11 mouse cellular contexts compared by ENCODE assay signal in the genomic region with DNA sequence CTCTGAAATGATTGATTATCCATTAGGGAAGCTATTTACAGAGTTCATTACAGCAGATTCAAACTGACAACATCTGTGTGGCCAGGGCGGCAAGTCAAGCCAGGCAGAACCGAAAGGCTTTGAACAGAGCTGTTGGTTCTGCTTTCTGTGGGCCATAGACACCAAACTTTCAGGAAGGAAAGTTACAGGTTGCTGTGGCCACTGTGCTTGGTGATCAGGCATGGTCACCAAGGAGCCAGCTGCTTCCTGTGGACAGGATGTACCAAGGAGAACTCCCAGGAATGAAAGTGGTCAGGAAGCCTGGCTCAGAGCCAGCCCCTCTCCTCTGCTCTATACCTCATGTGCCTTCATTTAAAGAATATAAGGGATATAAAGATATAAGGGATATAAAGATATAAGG. TPM values are rescaled to one million over a fixed set of nuclear protein-coding genes. Genes with fewer than 3 reads are reported as not detected.
DNase-seq lines count a peak whose midpoint lies in the region; ATAC-seq and TF ChIP-seq lines count a peak whose summit lies in the region.
"Had no signal": no experiment of that assay in that cellular context is flagged by ENCODE, and none has a peak within 500 bp of the region (broad histone marks: within the 10 kb centered on the region; RNA-seq: fewer than 3 reads in every experiment).

No protein-coding gene starts in this region.

- H3K4me1 ChIP-seq in intestine, embryonic 15.5 days (replicated peaks): peaks cover 21% of the 10 kb centered on the region
- H3K4me1 ChIP-seq: embryonic facial prominence, embryonic 15.5 days had no signal

- H3K9ac ChIP-seq in intestine, embryonic 15.5 days: no peak overlapping the region
- H3K9ac ChIP-seq: embryonic facial prominence, embryonic 15.5 days; limb, embryonic 12.5 days had no signal

- 15% methylated on average over 2 of the region's 2 CpGs for WGBS in intestine, embryonic 15.5 days

- H3K9me3 ChIP-seq in intestine, embryonic 15.5 days: no peaks in the 10 kb centered on the region; the same call in 1 of the 2 replicates
- H3K9me3 ChIP-seq: embryonic facial prominence, embryonic 15.5 days; limb, embryonic 12.5 days had no signal

- peak; percentile 21; the same call in 1 of the 2 replicates for ATAC-seq in intestine, embryonic 15.5 days
- ATAC-seq: CD4-positive, CD25-positive, alpha-beta regulatory T cell, adult 4 months had no signal

- H3K4me2 ChIP-seq in intestine, embryonic 15.5 days (replicated peaks): no peak overlapping the region
- H3K4me2 ChIP-seq: embryonic facial prominence, embryonic 15.5 days; limb, embryonic 12.5 days had no signal

- H3K36me3 ChIP-seq in intestine, embryonic 15.5 days: no peaks in the 10 kb centered on the region
- H3K36me3 ChIP-seq: embryonic facial prominence, embryonic 15.5 days; limb, embryonic 12.5 days had no signal

- no peak for TF ChIP-seq CTCF in gastrocnemius, adult 2 months (IDR thresholded peaks at IDR 0.05)

- intact Hi-C loops in gastrocnemius, adult 2 months (cut with DNase I): no loop called here

- no peak overlapping the region for H3K4me3 ChIP-seq in gastrocnemius, adult 2 months
- H3K4me3 ChIP-seq in intestine, embryonic 15.5 days (replicated peaks): no peak overlapping the region
- H3K4me3 ChIP-seq: embryonic facial prominence, embryonic 15.5 days; limb, embryonic 12.5 days had no signal

- peak; percentile 33 for DNase-seq in gastrocnemius, adult 2 months
- no peak for DNase-seq in gastrocnemius, postnatal 4 days (ENCODE audit: low spot score in 2 of 2)
- peak; percentile 82 for DNase-seq in A20 (ENCODE audit: low read depth, low spot score)
- peak; percentile 68 for DNase-seq in lung, postnatal 36 days
- DNase-seq in ovary, adult 18-20 months (ENCODE audit: low spot score): no peak
- no peak for DNase-seq in embryo, embryonic 10.5 days (ENCODE audit: low spot score)
- DNase-seq in retina, embryonic 14.5 days (ENCODE audit: low spot score): no peak

- H3K27me3 ChIP-seq in intestine, embryonic 15.5 days (replicated peaks): no peaks in the 10 kb centered on the region
- H3K27me3 ChIP-seq: embryonic facial prominence, embryonic 15.5 days; limb, embryonic 12.5 days had no signal

- peak overlapping the region; percentile 74 for H3K27ac ChIP-seq in gastrocnemius, adult 2 months
- H3K27ac ChIP-seq in intestine, embryonic 15.5 days: peak overlapping the region; percentile 83
- H3K27ac ChIP-seq: embryonic facial prominence, embryonic 15.5 days had no signal

RNA-seq across cellular contexts. Expression of gene Smpd3, which starts 30.2 kb away (rescaled TPM):
- total RNA-seq in gastrocnemius, adult 2 months (2021): 1 to 10 TPM in 1 of 2 experiments, under 1 TPM in 1; 0.79 to 1.9 TPM
- total RNA-seq in gastrocnemius, postnatal 4 days (2021): 1 to 10 TPM; 1.3 to 2.0 TPM
- 21.8 and 22.3 TPM in 2 replicates for polyA plus RNA-seq in intestine, embryonic 15.5 days (2015; fragmentation: Nextera tagmentation; extraction: Ambion mirVana)

Comparison
In these comparisons a context has a peak if more than half of its experiments do, and no peak if none do; other contexts are left out.
1. DNase-seq: peak in gastrocnemius, adult 2 months (single experiment), A20 (single experiment) and lung, postnatal 36 days (single experiment); none in gastrocnemius, postnatal 4 days (0 of 2), ovary, adult 18-20 months (single experiment), embryo, embryonic 10.5 days (single experiment) and retina, embryonic 14.5 days (single experiment).